Mouse (Mus musculus) megakaryocyte, embryonic 14.5 days (primary cell): Measurements from ENCODE around the gene Slc48a1. TPM values are rescaled to one million over a fixed set of nuclear protein-coding genes. Genes with fewer than 3 reads are reported as not detected.

ENCODE experiments used
- H3K27me3 ChIP-seq: replicated peaks from 2 replicates; pipeline ENCODE3; 2012; ENCODE audit warnings: inconsistent platforms
- H3K36me3 ChIP-seq: replicated peaks from 2 replicates; pipeline ENCODE3; 2012; ENCODE audit warnings: low read length, inconsistent platforms, mixed read lengths
- H3K4me1 ChIP-seq: 2 replicates; pipeline ENCODE4 v1.6.1; 2012; ENCODE audit warnings: inconsistent platforms
- H3K4me3 ChIP-seq: replicated peaks from 2 replicates; pipeline ENCODE3; 2012; ENCODE audit warnings: moderate library complexity, mild to moderate bottlenecking, inconsistent platforms
- H3K9me3 ChIP-seq: 2 replicates; pipeline ENCODE4 v1.6.1; 2012; ENCODE audit warnings: inconsistent platforms
- FLI1 ChIP-seq: IDR thresholded peaks from 2 replicates; pipeline ENCODE4 v1.6.1; 2012; ENCODE audit warnings: low read length, inconsistent platforms, mixed read lengths
- GATA1 ChIP-seq: IDR thresholded peaks from 3 replicates; pipeline ENCODE4 v1.6.1; 2012; ENCODE audit warnings: mixed read lengths, low read length, inconsistent platforms, borderline replicate concordance
- polyA plus RNA-seq: library from polyadenylated mRNA; stranded (reverse); fragments of >175 nt; gene quantifications from 2 replicates; pipeline ENCODE4 v1.2.3, GENCODE M21; 2012; ENCODE audit warnings: low replicate concordance; ENCODE audit not compliant: insufficient read depth

Gene Slc48a1
- polyA plus RNA-seq, 1 experiment: 61.4 TPM

GRCm38 (mm10) chr15:97830788-97831241 lies 52.5 kb downstream of the Slc48a1 start:
- TF ChIP-seq GATA1: no peak
- TF ChIP-seq FLI1: no peak
- no peaks in the 10 kb centered on the region for H3K9me3 ChIP-seq
- no peaks in the 10 kb centered on the region for H3K36me3 ChIP-seq
- peaks cover 80% of the 10 kb centered on the region for H3K27me3 ChIP-seq
- H3K4me3 ChIP-seq: peak overlapping the region; percentile 96
- peaks cover 66% of the 10 kb centered on the region for H3K4me1 ChIP-seq

- TF ChIP-seq GATA1 (no peak), FLI1 (no peak)
- no peaks in the 10 kb centered on the region for H3K9me3 ChIP-seq
- no peaks in the 10 kb centered on the region for H3K36me3 ChIP-seq
- H3K4me1 ChIP-seq: peaks cover 65% of the 10 kb centered on the region
- H3K27me3 ChIP-seq: peaks cover 74% of the 10 kb centered on the region
- peak overlapping the region; percentile 96 for H3K4me3 ChIP-seq
Measured at GRCm38 (mm10) chr15:97831242-97831986, 53.1 kb downstream of the Slc48a1 start.

- H3K4me3 ChIP-seq: peak overlapping the region; percentile 96
- TF ChIP-seq GATA1 (no peak), FLI1 (no peak)
- peaks cover 71% of the 10 kb centered on the region for H3K27me3 ChIP-seq
- H3K9me3 ChIP-seq: no peaks in the 10 kb centered on the region
- no peaks in the 10 kb centered on the region for H3K36me3 ChIP-seq
- H3K4me1 ChIP-seq: peaks cover 66% of the 10 kb centered on the region
Measured at GRCm38 (mm10) chr15:97831987-97832640, 53.8 kb downstream of the Slc48a1 start.

DNA sequence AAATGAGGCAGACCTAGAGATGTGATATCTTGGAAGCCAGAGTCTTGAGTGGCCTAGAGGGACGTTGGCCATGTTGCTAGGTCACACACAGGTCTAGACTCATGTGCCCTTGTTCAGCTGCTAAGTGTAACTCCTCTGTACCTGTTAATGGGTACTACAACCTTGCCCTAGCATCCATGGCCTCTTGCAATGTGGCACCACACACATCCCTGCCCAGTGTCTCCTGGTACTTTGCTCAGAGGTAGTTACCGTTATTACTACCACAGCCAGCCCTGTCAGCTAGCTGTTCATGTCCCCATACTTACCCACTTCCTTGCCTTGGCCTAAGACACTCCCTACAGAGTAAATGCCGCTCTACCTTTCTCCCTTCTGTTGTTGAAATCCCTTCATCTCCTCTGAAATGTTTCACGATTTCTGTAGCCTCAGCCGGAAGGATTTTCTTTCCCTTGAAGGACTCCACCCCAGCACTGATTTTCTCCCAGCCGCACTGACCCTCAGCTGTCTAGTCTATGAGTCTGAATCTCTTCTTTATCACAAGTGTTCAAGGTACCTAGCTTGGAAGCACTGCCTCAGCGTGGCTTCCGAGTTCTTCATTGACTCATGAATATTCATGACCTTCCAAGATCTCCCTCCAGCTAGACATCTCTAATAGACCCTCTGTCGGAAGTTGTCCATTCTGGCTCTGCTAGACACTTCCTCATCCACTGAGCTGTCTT lies 54.6 kb downstream of the Slc48a1 start:
- no peaks in the 10 kb centered on the region for H3K36me3 ChIP-seq

GRCm38 (mm10) chr15:97836153-97836893 lies 58.0 kb downstream of the Slc48a1 start:
- peaks cover 72% of the 10 kb centered on the region for H3K4me1 ChIP-seq
- no peak for TF ChIP-seq GATA1
- no peak for TF ChIP-seq FLI1
- H3K36me3 ChIP-seq: no peaks in the 10 kb centered on the region
- H3K4me3 ChIP-seq: no peak overlapping the region
- H3K9me3 ChIP-seq: no peaks in the 10 kb centered on the region
- peaks cover 37% of the 10 kb centered on the region for H3K27me3 ChIP-seq

More for the DNA sequence above, 54.6 kb downstream of the Slc48a1 start:
- Histone ChIP-seq H3K9me3 (no peaks in the 10 kb centered on the region), H3K4me1 (peaks cover 69% of the 10 kb centered on the region), H3K4me3 (peak overlapping the region; percentile 62), H3K27me3 (peaks cover 68% of the 10 kb centered on the region)
- TF ChIP-seq FLI1 (no peak), GATA1 (no peak)

GRCm38 (mm10) chr15:97836894-97837247 lies 58.6 kb downstream of the Slc48a1 start:
- H3K27me3 ChIP-seq: peaks cover 32% of the 10 kb centered on the region
- peaks cover 74% of the 10 kb centered on the region for H3K4me1 ChIP-seq
- H3K36me3 ChIP-seq: no peaks in the 10 kb centered on the region
- H3K9me3 ChIP-seq: no peaks in the 10 kb centered on the region
- TF ChIP-seq GATA1 (no peak), FLI1 (no peak)
- H3K4me3 ChIP-seq: no peak overlapping the region

DNA sequence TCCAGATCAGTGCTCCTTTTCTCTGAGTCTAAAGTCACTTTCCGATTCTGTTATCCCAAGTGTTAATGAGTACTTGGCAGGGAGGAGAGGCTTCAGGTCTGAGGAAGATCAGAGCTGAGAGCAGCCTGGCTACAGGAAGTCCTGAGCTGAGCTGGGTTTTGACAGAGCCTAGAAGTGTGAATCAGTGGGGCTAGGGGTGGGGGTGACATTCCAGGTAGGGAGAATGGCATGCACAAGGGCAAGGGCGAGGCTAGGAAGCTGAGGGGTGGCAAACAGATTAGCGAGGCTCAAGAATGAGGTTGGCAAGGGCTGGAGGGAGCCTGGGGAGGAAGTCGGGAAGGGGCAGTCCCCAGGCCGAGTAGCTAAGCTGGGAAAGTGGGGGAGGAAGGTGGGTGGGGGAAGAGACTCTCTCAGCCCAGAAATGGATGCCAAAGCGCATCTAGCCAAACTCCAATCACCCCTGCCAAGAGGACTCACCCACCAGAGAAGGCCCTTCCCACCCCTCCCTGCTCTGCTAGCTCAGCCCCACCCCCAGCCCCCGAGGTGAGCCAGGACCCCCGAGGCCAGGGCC lies 59.3 kb downstream of the Slc48a1 start:
- peak overlapping the region; percentile 42 for H3K4me3 ChIP-seq
- TF ChIP-seq FLI1 (no peak), GATA1 (no peak)
- peaks cover 26% of the 10 kb centered on the region for H3K27me3 ChIP-seq
- peaks cover 68% of the 10 kb centered on the region for H3K4me1 ChIP-seq
- no peaks in the 10 kb centered on the region for H3K36me3 ChIP-seq
- H3K9me3 ChIP-seq: no peaks in the 10 kb centered on the region

DNA sequence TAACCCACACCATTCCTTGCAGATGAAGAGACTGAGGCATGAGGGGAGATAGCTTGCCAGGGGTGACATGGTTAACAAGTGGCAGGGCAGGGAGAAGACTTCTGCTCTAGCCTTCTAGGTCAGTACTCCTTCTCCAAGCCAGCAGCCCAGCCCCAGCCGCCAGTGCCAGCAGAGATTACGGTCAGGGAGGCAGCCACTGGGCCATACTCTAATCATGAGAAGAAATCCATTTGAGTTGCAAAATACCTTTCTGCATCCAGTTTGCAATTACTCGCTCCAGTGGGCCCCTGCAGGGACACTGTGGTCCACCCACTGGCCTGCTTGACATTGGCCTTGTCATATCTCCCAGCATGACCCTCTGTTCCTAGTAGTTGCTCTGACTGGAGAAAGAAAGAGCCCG lies 60.1 kb downstream of the Slc48a1 start:
- peaks cover 66% of the 10 kb centered on the region for H3K4me1 ChIP-seq
- no peak overlapping the region for H3K4me3 ChIP-seq
- H3K27me3 ChIP-seq: peaks cover 21% of the 10 kb centered on the region
- H3K9me3 ChIP-seq: no peaks in the 10 kb centered on the region
- no peaks in the 10 kb centered on the region for H3K36me3 ChIP-seq
- TF ChIP-seq FLI1 (no peak), GATA1 (no peak)

- H3K36me3 ChIP-seq: no peaks in the 10 kb centered on the region
- H3K4me1 ChIP-seq: peaks cover 70% of the 10 kb centered on the region
- TF ChIP-seq FLI1 (no peak), GATA1 (no peak)
- H3K9me3 ChIP-seq: no peaks in the 10 kb centered on the region
- H3K27me3 ChIP-seq: peaks cover 19% of the 10 kb centered on the region
- H3K4me3 ChIP-seq: no peak overlapping the region
Measured at GRCm38 (mm10) chr15:97839012-97839411, 60.7 kb downstream of the Slc48a1 start.
